Mouse (Mus musculus) frontal cortex, adult (tissue): ENCODE measurements around the gene H2al1j.
"Not testable (repeated sequence)": the region's sequence is repeated elsewhere in the genome, so short reads cannot be mapped to it uniquely, and the experiment has no call there.

Experiments used
- ATAC-seq: cut with Nextera tagmentation; 2 replicates; pipeline ENCODE4 v1.9.2; 2017; ENCODE audit warnings: mild to moderate bottlenecking, moderate library complexity, mixed read lengths; ENCODE audit not compliant: low TSS enrichment

H2al1j gene

GRCm38 (mm10) chrX:11327522-11327921, at the start of gene H2al1j:
H2al1j (plus strand) TSS chrX:11327822.
- ATAC-seq = not testable (repeated sequence)

GRCm38 (mm10) chrX:11280741-11281140, 46.9 kb upstream of the H2al1j start:
- ATAC-seq = peak; percentile 79

- no peak for ATAC-seq
Observed at GRCm38 (mm10) chrX:11288306-11288882, 39.2 kb upstream of the H2al1j start.

GRCm38 (mm10) chrX:11289244-11289643, 38.4 kb upstream of the H2al1j start:
- ATAC-seq = no peak

GRCm38 (mm10) chrX:11298957-11299356, 28.7 kb upstream of the H2al1j start, which contains the start of gene H2al1a:
H2al1a (plus strand) TSS chrX:11299257.
- ATAC-seq = not testable (repeated sequence)

- not testable (repeated sequence) for ATAC-seq
Observed at GRCm38 (mm10) chrX:11302132-11302531, 25.5 kb upstream of the H2al1j start, which contains the start of gene H2al1b. H2al1b (plus strand) TSS chrX:11302432.

GRCm38 (mm10) chrX:11305355-11305754, 22.3 kb upstream of the H2al1j start, which contains the start of gene H2al1c:
H2al1c (plus strand) TSS chrX:11305655.
- not testable (repeated sequence) for ATAC-seq

- ATAC-seq = not testable (repeated sequence)
Observed at GRCm38 (mm10) chrX:11308524-11308923, 19.1 kb upstream of the H2al1j start, which contains the start of gene H2al1d. H2al1d (plus strand) TSS chrX:11308824.

GRCm38 (mm10) chrX:11311634-11312033, 16.0 kb upstream of the H2al1j start, which contains the start of gene H2al1e:
H2al1e (plus strand) TSS chrX:11311934.
- not testable (repeated sequence) for ATAC-seq

GRCm38 (mm10) chrX:11314858-11315257, 12.8 kb upstream of the H2al1j start, which contains the start of gene H2al1f:
H2al1f (plus strand) TSS chrX:11315158.
- not testable (repeated sequence) for ATAC-seq

GRCm38 (mm10) chrX:11317956-11318355, 9.7 kb upstream of the H2al1j start, which contains the start of gene H2al1g:
H2al1g (plus strand) TSS chrX:11318256.
- not testable (repeated sequence) for ATAC-seq

GRCm38 (mm10) chrX:11321192-11321591, 6.4 kb upstream of the H2al1j start, which contains the start of gene H2al1h:
H2al1h (plus strand) TSS chrX:11321492.
- not testable (repeated sequence) for ATAC-seq

GRCm38 (mm10) chrX:11324359-11324758, 3.3 kb upstream of the H2al1j start, which contains the start of gene H2al1i:
H2al1i (plus strand) TSS chrX:11324659.
- ATAC-seq = not testable (repeated sequence)

- ATAC-seq = no peak; the same call in 1 of the 2 replicates
Observed at GRCm38 (mm10) chrX:11345762-11346161, 18.1 kb downstream of the H2al1j start.

GRCm38 (mm10) chrX:11346756-11347155, 19.1 kb downstream of the H2al1j start:
- no peak for ATAC-seq

- ATAC-seq = no peak
Observed at GRCm38 (mm10) chrX:11360823-11361222, 33.2 kb downstream of the H2al1j start.

GRCm38 (mm10) chrX:11361261-11361660, 33.6 kb downstream of the H2al1j start:
- no peak for ATAC-seq

- ATAC-seq = no peak
Observed at GRCm38 (mm10) chrX:11363890-11364289, 36.3 kb downstream of the H2al1j start.

GRCm38 (mm10) chrX:11365151-11365550, 37.5 kb downstream of the H2al1j start:
- no peak for ATAC-seq
